Mouse (Mus musculus): ENCODE results near the gene Trpv3.
"Not testable (repeated sequence)": the region's sequence is repeated elsewhere in the genome, so short reads cannot be mapped to it uniquely, and the experiment has no call there.

Trpv3 gene

GRCm38 (mm10) chr11:73289621-73290020 is 22.4 kb downstream of the Trpv3 start:
- no peak for DNase-seq

GRCm38 (mm10) chr11:73303123-73303522 is 35.9 kb downstream of the Trpv3 start:
- DNase-seq: no peak

- DNase-seq: no peak
Observed at GRCm38 (mm10) chr11:73315961-73316360, 48.8 kb downstream of the Trpv3 start.

GRCm38 (mm10) chr11:73318581-73318980 is 51.4 kb downstream of the Trpv3 start:
- not testable (repeated sequence) for DNase-seq

DNA sequence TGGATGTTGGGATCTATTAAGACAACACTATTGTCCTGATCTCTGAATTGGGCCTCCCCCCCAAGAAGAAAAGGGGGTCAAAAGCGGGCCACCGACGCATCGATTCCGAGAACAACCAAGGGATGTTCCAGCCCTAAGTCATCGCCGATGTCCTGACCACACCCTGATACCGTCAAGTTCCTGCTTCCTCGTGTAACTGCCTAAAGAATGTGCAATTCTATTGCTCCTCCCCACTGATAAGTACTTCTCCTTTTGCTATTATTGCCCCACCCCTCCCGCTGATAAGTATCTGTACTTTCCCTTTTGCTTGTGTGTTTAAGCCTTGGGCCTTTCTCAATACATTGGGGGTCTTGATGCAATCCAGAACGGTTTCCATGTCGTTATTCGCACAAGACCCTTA is 53.9 kb downstream of the Trpv3 start:
- DNase-seq: not testable (repeated sequence)

DNA sequence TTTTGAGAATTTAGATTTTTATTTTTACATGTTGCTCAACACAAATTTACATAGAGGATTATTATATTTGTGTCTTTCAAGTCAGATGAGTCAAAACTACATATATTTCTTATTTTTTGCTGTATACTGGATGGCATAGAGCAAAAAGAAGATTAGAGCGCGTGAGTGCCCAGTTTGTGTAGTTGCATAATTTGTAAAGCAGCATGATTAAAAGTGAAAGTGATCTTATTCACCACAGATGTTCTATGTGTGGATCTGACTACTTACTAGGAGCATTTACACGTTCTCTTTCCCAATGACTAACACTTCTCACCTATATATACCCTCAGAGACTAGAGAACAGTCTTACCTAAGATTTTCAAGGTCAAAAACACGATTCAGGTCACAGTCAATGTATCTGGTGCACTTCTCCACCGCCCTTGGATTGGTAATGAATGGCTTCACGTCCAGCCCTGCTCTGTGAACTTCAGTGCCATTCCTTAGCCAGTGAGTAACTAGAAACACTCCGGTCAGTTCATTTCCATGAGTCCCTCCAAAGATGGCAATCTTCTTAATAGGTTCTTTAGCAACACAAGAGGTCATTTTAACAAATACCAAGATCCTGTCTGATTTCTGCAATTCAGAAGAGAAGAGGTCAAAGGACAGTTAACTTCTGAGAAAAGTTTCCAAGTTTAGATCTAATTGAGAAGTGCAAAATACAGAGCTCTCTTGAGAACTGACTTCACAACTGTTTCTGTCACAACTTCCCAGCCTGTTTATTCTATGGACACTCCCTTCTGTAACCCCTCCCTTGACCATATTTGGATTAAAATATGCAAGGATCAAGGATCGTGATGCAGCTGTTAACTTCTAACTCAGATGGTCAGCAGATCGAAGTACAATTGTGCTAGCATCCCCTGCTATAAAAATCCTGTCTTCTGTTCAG is 57.0 kb downstream of the Trpv3 start:
- no peak for DNase-seq

DNA sequence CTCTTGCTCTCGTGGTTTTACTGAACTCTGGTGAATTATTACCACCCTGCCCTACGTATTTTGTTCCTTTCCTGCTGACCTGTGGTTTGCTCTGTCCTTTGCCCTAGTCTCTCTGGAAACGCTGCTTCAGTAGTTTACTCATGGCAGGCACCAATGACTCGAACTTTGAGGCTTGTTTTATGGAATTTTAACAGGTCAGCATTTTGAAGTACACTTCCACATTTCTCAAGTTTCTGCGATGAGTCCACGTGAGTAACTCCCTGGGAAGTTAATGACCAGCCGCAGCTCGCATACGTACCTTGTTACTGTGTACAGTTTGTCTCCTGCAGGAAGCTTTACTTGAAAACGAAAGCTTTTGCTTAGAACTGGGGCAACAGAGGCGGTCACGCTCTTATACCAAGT is 59.3 kb downstream of the Trpv3 start:
- DNase-seq: no peak

- no peak for DNase-seq
Observed at GRCm38 (mm10) chr11:73327361-73327760, 60.2 kb downstream of the Trpv3 start.

- no peak for DNase-seq
Observed at GRCm38 (mm10) chr11:73329442-73329841, 62.3 kb downstream of the Trpv3 start, which contains the start of the genes Aspa, Gm49340 and Spata22. TSS of gene Aspa (minus strand) at chr11:73329596. TSS of gene Gm49340 (plus strand) at chr11:73329741. TSS of gene Spata22 (plus strand) at chr11:73329741.

GRCm38 (mm10) chr11:73333357-73333756 is 66.2 kb downstream of the Trpv3 start:
- no peak for DNase-seq

GRCm38 (mm10) chr11:73336919-73337318 is 69.7 kb downstream of the Trpv3 start:
- DNase-seq: no peak
